Mouse (Mus musculus): ENCODE results near the gene Fnbp1. TPM values are rescaled to one million over a fixed set of nuclear protein-coding genes. Genes with fewer than 3 reads are reported as not detected.
A peak's percentile ranks its signal among the peaks of the same experiment; 100 is the strongest.

Gene Fnbp1
- total RNA-seq, 2 experiments from 2014 or later = 7.9 to 13.2 TPM

- TF ChIP-seq CTCF (IDR thresholded peaks at IDR 0.05) = no peak
- H3K27ac ChIP-seq = no peak overlapping the region
- DNase-seq = no peak
- intact Hi-C loops (cut with DNase I) = no loop called here
- no peak overlapping the region for H3K4me3 ChIP-seq
Measured at GRCm38 (mm10) chr2:31066019-31066789, 75.6 kb downstream of the Fnbp1 start.

- H3K4me3 ChIP-seq = no peak overlapping the region
- no peak overlapping the region for H3K27ac ChIP-seq
- intact Hi-C loops (cut with DNase I) = no loop called here
- DNase-seq = no peak
- TF ChIP-seq CTCF (IDR thresholded peaks at IDR 0.05) = no peak
Measured at GRCm38 (mm10) chr2:31061868-31062628, 79.8 kb downstream of the Fnbp1 start.

GRCm38 (mm10) chr2:31060787-31061730 lies 80.7 kb downstream of the Fnbp1 start:
- Histone ChIP-seq H3K4me3 (no peak overlapping the region), H3K27ac (no peak overlapping the region)
- no peak for TF ChIP-seq CTCF (IDR thresholded peaks at IDR 0.05)
- peak; percentile 36 for DNase-seq
- intact Hi-C loops (cut with DNase I) = no loop called here

DNA sequence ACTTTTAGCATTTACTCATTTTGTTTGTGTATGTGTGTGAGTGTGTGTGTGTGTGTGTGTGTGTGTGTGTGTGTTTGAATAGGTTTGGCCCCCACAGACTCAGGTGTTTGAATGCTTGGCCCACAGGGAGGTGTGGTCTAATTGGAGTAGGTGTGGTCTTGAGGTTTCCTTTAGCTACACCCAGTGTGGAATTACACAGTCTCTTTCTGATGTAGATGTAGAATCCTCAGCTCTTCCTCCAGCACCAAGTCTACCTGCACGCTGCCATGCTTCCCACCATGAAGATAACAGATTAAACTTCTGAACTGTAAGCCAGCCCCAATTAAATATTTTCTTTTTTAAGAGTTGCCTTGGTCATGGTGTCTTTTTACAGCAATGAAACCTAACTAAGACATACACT lies 81.5 kb downstream of the Fnbp1 start:
- Histone ChIP-seq H3K4me3 (no peak overlapping the region), H3K27ac (no peak overlapping the region)
- intact Hi-C loops (cut with DNase I) = no loop called here
- DNase-seq = no peak
- no peak for TF ChIP-seq CTCF (IDR thresholded peaks at IDR 0.05)

- H3K27ac ChIP-seq = no peak overlapping the region
- DNase-seq = no peak
- no peak overlapping the region for H3K4me3 ChIP-seq
- intact Hi-C loops (cut with DNase I) = no loop called here
- TF ChIP-seq CTCF (IDR thresholded peaks at IDR 0.05) = no peak
Measured at GRCm38 (mm10) chr2:31058443-31058842, 83.4 kb downstream of the Fnbp1 start.

DNA sequence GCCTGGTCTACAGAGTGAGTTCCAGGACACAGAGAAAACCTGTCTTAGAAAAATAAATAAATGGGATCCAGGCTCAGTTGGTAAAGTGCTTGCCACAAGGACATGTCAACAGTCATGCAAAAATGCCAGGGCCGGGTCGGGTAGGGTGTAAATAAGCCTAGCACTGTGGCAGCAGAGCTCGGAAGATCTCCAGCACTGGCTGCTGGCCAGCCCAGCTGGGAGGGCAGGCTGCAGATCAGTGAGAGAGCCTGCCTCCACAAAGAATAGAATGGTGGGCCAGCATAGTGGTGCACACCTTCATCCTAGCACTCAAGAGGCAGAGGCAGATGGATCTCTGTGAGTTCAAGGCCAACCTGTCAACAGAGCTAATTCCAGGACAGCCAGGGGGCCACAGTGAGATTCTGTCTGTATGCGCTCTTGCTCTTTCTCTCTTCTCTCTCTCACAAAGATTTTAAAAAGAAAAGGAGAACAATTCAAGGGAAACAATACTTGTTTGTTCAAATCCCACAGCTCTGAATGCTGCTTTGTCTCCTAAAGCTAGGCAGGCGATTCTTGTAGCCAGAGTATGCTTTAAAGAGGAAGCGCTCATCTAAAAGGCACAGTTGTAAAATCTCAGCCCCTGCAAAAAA lies 84.1 kb downstream of the Fnbp1 start:
- Histone ChIP-seq H3K27ac (no peak overlapping the region), H3K4me3 (no peak overlapping the region)
- TF ChIP-seq CTCF (IDR thresholded peaks at IDR 0.05) = no peak
- intact Hi-C loops (cut with DNase I) = no loop called here
- peak; percentile 31 for DNase-seq

DNA sequence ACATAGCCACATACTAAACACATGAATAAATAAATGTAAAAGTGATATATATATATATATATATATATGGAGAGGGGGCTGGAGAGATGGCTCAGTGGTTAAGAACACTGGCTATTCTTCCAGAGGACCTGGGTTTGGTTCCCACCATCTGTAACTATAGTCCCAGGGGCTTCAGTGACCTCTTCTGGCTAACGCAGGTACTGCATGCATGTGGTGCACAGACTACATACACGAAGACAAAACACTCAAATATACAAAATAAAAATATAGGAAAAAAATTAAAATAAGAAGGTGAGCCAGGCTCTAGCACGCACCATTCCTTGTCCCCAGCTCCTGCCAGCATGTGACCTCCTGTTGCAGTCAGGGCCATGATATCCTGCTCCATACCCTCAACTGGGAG lies 85.7 kb downstream of the Fnbp1 start:
- no peak overlapping the region for H3K27ac ChIP-seq
- peak; percentile 34; the same call in 1 of the 2 replicates for TF ChIP-seq CTCF (IDR thresholded peaks at IDR 0.05)
- DNase-seq = no peak
- H3K4me3 ChIP-seq = no peak overlapping the region
- intact Hi-C loops (cut with DNase I) = no loop called here

DNA sequence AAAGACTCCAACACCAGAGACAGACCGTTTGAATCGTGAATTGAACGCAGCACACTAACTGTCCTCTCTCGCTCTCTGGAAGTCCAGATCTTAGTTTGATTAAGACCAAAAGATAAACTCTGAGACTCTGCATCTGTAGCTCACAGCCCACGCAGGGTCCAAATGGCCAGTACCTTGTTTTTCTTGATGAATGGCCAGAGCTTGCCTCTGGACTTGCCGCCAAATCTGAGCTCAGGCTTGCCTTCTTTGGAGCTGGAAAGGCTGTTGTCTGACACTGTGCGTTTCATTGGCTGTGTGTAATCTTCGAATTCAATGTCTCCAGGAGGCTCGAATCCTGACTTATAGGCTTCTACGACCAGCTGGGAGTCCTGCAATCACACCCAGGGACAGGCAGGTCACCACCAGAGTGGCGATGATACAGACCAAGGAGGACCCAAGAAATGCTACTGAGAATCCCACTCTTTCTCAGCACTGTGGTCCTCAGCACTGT lies 87.9 kb downstream of the Fnbp1 start:
- no peak overlapping the region for H3K27ac ChIP-seq
- TF ChIP-seq CTCF (IDR thresholded peaks at IDR 0.05) = no peak
- H3K4me3 ChIP-seq = no peak overlapping the region
- intact Hi-C loops (cut with DNase I) = no loop called here
- DNase-seq = no peak

- no peak for TF ChIP-seq CTCF (IDR thresholded peaks at IDR 0.05)
- no peak for DNase-seq
- intact Hi-C loops (cut with DNase I) = no loop called here
- H3K4me3 ChIP-seq = no peak overlapping the region
- H3K27ac ChIP-seq = no peak overlapping the region
Measured at GRCm38 (mm10) chr2:31053426-31053825, 88.4 kb downstream of the Fnbp1 start.

DNA sequence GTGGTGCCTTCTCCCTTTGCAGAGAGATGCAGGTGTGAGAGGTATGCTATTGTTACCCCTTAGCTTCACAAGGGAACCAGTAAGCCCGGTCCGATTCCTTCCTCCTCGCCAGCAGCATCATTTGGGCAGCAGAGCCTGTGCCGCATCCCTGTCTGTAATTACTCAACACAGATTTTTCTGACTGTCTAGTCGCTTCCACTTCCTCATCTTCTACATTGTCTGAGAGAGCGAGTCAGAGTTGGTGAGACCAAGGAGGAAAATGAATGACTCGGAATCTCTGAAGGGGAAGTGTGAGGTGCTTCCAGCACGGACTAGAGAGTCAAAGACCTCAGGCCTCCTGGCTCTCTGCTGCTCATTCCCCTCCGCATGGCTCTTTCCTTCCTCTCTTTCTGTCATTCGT lies 89.4 kb downstream of the Fnbp1 start:
- no peak for TF ChIP-seq CTCF (IDR thresholded peaks at IDR 0.05)
- no peak overlapping the region for H3K4me3 ChIP-seq
- H3K27ac ChIP-seq = no peak overlapping the region
- intact Hi-C loops (cut with DNase I) = no loop called here
- no peak for DNase-seq

DNA sequence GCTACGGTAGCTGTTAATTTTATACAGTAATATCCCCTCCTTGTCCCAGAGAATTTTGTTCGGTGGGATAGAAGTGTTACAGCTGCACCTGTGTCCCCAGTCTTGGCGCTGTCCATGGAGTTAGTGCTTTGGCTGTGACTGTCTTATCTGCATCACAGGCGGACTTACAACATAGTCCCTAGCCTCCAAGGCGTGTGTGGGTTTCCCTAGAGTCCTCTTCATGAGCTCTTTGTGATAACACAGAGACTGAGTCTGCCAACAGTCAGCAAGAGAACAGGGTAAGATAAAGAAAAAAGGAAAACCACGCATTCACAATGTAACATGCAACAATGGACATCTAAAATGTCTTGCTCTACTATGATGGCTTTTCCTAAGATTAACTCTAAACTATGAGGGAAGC lies 93.8 kb downstream of the Fnbp1 start:
- TF ChIP-seq CTCF (IDR thresholded peaks at IDR 0.05) = no peak
- Histone ChIP-seq H3K4me3 (no peak overlapping the region), H3K27ac (no peak overlapping the region)
- intact Hi-C loops (cut with DNase I) = no loop called here
- DNase-seq = no peak

GRCm38 (mm10) chr2:31043856-31044255 lies 98.0 kb downstream of the Fnbp1 start:
- Histone ChIP-seq H3K27ac (no peak overlapping the region), H3K4me3 (no peak overlapping the region)
- intact Hi-C loops (cut with DNase I) = no loop called here
- DNase-seq = no peak
- TF ChIP-seq CTCF (IDR thresholded peaks at IDR 0.05) = no peak

All from gastrocnemius, adult 2 months (tissue).